8 mouse cellular contexts compared by ENCODE assay signal in the genomic region with DNA sequence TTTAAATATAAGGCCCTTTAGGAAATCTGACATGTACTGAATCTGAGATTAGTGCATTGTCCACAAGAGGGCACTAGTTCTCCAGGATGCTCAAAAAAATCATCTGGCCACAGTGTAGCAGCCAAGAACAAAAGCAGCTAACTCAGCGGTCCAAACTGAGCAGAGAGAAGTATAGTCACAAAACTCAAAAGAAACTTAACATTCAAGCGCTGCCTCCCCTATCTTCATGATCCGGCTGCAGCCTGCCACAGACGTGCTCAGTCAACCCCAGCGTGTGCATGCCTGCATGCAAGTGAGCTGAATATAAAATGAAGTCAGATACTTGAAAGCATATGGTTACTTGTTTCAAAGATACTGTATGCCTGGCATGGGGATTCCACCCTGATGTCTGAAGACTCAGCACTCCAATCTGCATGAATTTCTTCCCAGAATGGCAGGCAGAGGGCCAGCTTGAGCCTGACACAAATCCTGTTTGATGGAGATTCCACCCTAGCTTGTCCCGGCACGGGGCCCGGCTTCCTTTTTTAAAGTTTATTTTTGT. TPM values are rescaled to one million over a fixed set of nuclear protein-coding genes. Genes with fewer than 3 reads are reported as not detected.
DNase-seq lines count a peak whose midpoint lies in the region; ATAC-seq lines count a peak whose summit lies in the region.

No protein-coding gene starts in this region.

- peak; percentile 70 for DNase-seq in urinary bladder, postnatal 14 days (ENCODE audit: low spot score)
- DNase-seq in urinary bladder, adult 18-20 months (ENCODE audit: low spot score in 2 of 2): no peak
- DNase-seq in cerebellum, postnatal 14 days: peak; percentile 73 to 80
- peak; percentile 13 to 16 for DNase-seq in gastrocnemius, adult 8-10 months (ENCODE audit: low spot score in 2 of 2)
- DNase-seq in induced T-regulatory cell, adult 2 months (ENCODE audit: low read depth): peak; percentile 87
- peak; percentile 83 to 89 for DNase-seq in left cerebral cortex, postnatal 14 days (ENCODE audit: low spot score in 2 of 2)
- peak; percentile 81 for DNase-seq in splenic B cell, adult 2 months (ENCODE audit: low read depth, low spot score)

- intact Hi-C loops in left cerebral cortex, postnatal 14 days (cut with DNase I): loop anchor here (5.0 to 10.0 kb wide), 3 partner anchors 228 to 370 kb away; a partner anchor contains a TSS

- no peaks in the 10 kb centered on the region for H3K36me3 ChIP-seq in splenic B cell, adult 2 months (ENCODE audit: control insufficient read depth, insufficient read depth, low read length, poor library complexity, severe bottlenecking)

- ATAC-seq in megakaryocyte progenitor cell, adult 5-6 weeks (replicated peaks; ENCODE audit: poor library complexity): peak; percentile 71

- H3K27me3 ChIP-seq in splenic B cell, adult 2 months (ENCODE audit: control insufficient read depth, insufficient read depth, low read length, poor library complexity, severe bottlenecking): no peaks in the 10 kb centered on the region

RNA-seq across cellular contexts. Expression of a gene that starts 8.0 kb away (rescaled TPM):
- 1 to 10 TPM in 3 of 4 experiments, under 1 TPM in 1; 0.92 to 3.0 (median 1.8) TPM for total RNA-seq in gastrocnemius, adult 8-10 months (2022)
- total RNA-seq in left cerebral cortex, postnatal 14 days (2021): 100 to 1,000 TPM; 190 to 200 TPM
- 0.39 and 1.5 TPM in 2 replicates for total RNA-seq in megakaryocyte progenitor cell, adult 5-6 weeks (2015)
- total RNA-seq in megakaryocyte progenitor cell, adult 5-6 weeks (2017): 0.46 and 1.1 TPM in 2 replicates

Comparison
In these comparisons a context has a peak if more than half of its experiments do, and no peak if none do; other contexts are left out.
1. DNase-seq: peak in urinary bladder, postnatal 14 days (single experiment), cerebellum, postnatal 14 days (2 of 2), gastrocnemius, adult 8-10 months (2 of 2), induced T-regulatory cell, adult 2 months (single experiment), left cerebral cortex, postnatal 14 days (2 of 2) and splenic B cell, adult 2 months (single experiment); none in urinary bladder, adult 18-20 months (0 of 2).
2. RNA of a gene that starts 8.0 kb away (total RNA-seq): 190 to 200 TPM in left cerebral cortex, postnatal 14 days; 0.92 to 3.0 TPM in gastrocnemius, adult 8-10 months and 0.39 to 1.5 TPM in megakaryocyte progenitor cell, adult 5-6 weeks; every median in the first group is over 10 times any median in the second.